Mouse (Mus musculus) liver, adult 10 weeks (tissue): ENCODE results near the gene Mto1. TPM values are rescaled to one million over a fixed set of nuclear protein-coding genes. Genes with fewer than 3 reads are reported as not detected.

Experiments used
- polyA plus RNA-seq: library from polyadenylated mRNA; stranded (reverse); fragments of 350-450 nt; fragmentation: Illumina TruSeq; extraction: RNeasy Lipid Tissue Mini Kit (QIAGEN cat#74804); gene quantifications from one replicate; pipeline ENCODE4 v1.2.3, GENCODE M21; 2014; ENCODE audit warnings: low read depth, low replicate concordance

Gene Mto1
- polyA plus RNA-seq, result 15.4 TPM

DNA sequence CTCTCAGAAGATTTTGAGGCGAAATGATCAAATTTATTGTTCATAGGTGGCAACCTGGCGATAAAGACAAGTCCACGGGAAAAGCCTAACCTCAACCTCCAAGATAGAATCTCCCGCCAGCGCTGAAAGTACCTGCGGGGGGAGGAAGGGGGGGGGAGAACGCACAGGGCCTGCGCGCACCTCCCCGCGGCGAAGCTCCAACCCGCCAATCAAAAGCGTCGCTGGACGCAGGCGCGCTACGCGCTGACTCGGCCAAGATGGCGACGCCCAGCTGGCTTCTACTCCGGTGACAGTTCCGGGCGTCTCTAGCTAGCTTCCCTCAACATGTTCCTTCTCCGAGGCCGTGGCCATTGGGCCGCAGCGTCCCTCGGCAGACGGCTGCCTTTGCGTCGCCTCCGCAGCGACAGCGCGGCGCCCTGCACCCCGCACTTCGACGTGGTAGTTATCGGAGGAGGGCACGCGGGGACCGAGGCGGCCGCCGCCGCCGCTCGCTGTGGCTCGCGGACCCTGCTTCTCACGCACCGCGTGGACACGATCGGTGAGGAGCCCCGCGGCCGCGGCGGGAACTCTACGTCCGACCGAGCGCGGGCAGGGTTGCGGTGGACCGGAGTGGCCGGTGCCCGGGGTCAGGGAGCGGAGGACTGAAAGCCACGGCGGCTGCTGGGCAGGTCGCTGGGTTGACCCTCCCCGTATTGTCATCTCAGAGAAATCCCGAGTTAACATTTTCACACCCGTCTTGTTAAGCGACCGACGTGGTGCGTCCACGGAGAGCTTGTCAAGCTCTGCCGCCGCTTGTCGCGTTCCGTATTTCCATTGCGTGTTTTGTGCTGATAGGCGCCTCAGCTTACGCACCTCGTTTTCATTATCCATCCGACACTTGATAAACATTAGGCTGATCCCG, at the start of gene Mto1, which contains the start of gene Gm17324:
Gene Mto1, plus strand, starts transcription at position 236 of the 901 bp plus-strand sequence.
Gene Gm17324, minus strand, starts transcription at position 814 of the 901 bp plus-strand sequence.

DNA sequence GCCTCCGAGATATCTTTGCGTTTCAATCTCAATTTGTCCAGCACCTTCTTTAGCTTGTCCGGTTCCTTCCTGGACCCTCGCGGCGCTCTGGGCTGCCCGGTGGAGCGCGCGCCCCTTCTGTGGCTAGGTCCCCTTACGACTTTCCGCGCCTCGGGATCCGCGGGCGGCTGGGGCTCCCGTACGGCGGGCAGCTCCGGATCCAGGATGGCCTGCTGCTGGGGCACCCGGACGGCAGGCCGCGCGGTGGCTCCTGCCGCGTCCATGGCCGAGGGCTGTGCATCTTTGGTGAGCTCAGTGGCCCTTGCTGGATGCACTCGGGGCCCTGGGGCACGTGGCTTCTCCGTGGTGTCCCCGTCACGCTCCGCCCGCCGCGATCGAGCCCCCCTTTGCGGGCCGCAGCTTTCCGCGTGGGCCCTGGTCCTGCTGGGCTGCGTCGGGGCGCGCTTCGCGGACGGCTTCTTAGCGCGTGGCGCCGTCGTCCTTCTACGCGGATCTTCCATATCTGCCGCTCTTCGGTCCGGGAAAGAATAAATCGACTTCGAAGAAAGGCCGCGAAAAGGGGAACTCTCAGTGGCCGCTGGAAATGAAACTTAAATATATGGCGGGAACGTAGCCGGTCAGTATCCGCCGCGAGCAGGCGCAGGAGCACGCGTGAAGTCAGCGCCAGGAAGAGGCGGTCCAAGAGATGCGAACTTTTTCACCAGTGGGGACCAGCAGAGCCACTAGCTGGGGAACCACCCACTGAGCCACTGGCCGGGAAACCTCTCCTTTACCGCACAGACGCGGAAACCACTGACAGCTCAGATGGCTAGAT, 5.2 kb upstream of the Mto1 start, which contains the start of gene Cgas:
Gene Cgas, minus strand, starts transcription at position 659 of the 814 bp plus-strand sequence.

DNA sequence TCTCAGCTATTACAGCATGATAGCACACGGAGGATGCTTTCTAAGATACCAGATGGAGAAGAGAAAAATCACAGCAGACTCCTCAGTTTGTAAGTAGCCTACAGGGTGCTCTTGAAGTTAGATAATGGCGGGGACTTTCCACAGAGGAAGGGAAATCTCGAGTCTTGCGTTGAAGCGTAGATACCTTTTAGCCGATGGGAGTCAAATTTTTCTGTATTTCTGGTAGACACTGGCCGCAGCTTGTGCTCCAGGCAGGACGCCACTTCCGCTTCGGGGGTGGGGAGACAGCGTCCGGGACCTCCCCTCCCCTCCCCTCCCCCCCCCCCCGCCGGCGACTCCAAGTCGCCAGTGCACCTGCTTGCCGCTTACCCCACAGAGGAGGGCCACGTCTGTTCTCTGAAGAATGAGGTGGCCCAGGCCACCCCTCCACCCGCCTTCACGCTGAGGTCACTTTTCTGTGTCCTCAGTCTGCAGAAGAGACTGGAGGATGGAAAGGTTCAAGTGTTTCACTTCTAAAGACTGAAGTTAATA, 40.9 kb downstream of the Mto1 start, which contains the start of gene Eef1a1:
Gene Eef1a1, minus strand, starts transcription at position 262 of the 531 bp plus-strand sequence.

Other genes starting within 250 kb of the Mto1 start
- gene Gsta1, start 217.6 kb upstream of the Mto1 start, polyA plus RNA-seq, result 12.1 TPM
- 1.8 TPM for gene Gm3776, start 191.1 kb upstream of the Mto1 start, polyA plus RNA-seq
- gene Gm10639, start 158.3 kb upstream of the Mto1 start, polyA plus RNA-seq, result 0.85 TPM
- gene Omt2a, start 133.4 kb upstream of the Mto1 start, polyA plus RNA-seq, result not detected
- gene Omt2b, start 120.6 kb upstream of the Mto1 start, polyA plus RNA-seq, result not detected
- gene Gsta2, start 92.4 kb upstream of the Mto1 start, polyA plus RNA-seq, result 236 TPM
- not detected for gene Dppa5a, start 80.0 kb upstream of the Mto1 start, polyA plus RNA-seq
- not detected for gene Ooep, start 69.5 kb upstream of the Mto1 start, polyA plus RNA-seq
- not detected for gene Ddx43, start 52.4 kb upstream of the Mto1 start, polyA plus RNA-seq
- gene Cgas, start 5.0 kb upstream of the Mto1 start, polyA plus RNA-seq, result 0.45 TPM
- not detected for gene Gm17324, start 578 bp downstream of the Mto1 start, polyA plus RNA-seq
- 3,578 TPM for gene Eef1a1, start 40.9 kb downstream of the Mto1 start, polyA plus RNA-seq
- gene Slc17a5, start 139.8 kb downstream of the Mto1 start, polyA plus RNA-seq, result 20.1 TPM
- gene Cd109, start 167.3 kb downstream of the Mto1 start, polyA plus RNA-seq, result not detected